In the genomic region with DNA sequence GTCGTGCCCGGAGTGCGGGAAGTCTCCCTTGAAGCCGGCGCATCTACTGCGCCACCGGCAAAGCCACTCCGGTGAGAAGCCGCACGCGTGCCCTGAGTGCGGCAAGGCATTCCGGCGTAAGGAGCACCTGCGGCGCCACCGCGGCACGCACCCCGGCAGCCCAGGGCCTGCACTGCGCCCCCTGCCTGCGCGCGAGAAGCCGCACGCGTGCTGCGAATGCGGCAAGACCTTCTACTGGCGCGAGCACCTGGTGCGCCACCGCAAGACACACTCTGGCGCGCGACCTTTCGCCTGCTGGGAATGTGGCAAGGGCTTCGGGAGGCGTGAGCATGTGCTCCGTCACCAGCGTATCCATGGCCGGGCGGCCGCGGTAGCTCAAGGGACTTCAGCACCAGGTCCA, we compare ENCODE assay signal across 11 mouse cellular contexts. TPM values are rescaled to one million over a fixed set of nuclear protein-coding genes. Genes with fewer than 3 reads are reported as not detected.
DNase-seq lines count a peak whose midpoint lies in the region; ATAC-seq lines count a peak whose summit lies in the region.
"Had no signal": no experiment of that assay in that cellular context is flagged by ENCODE, and none has a peak within 500 bp of the region (broad histone marks: within the 10 kb centered on the region; RNA-seq: fewer than 3 reads in every experiment).

No protein-coding gene starts in this region.

- 44% methylated on average over 45 of the region's 45 CpGs for WGBS in heart, embryonic 16.5 days
- 35% methylated on average over 45 of the region's 45 CpGs for WGBS in kidney, embryonic 15.5 days

- H3K36me3 ChIP-seq in heart, embryonic 16.5 days (ENCODE audit: control insufficient read depth, insufficient read depth) = peaks cover 31% of the 10 kb centered on the region
- peaks cover 56% of the 10 kb centered on the region for H3K36me3 ChIP-seq in kidney, embryonic 15.5 days

- no peak overlapping the region for H3K27ac ChIP-seq in heart, embryonic 16.5 days (ENCODE audit: low read length)
- no peak overlapping the region for H3K27ac ChIP-seq in kidney, embryonic 15.5 days
- H3K27ac ChIP-seq: midbrain, embryonic 12.5 days had no signal

- intact Hi-C loops in heart, postnatal 25 days (cut with DNase I) = no loop called here

- ATAC-seq in heart, embryonic 16.5 days (replicated peaks; ENCODE audit: extremely low read depth, insufficient read depth, low FRiP score) = 0 out of 2 replicates have a peak, but pooled peaks have one; percentile 16
- ATAC-seq in kidney, embryonic 15.5 days (replicated peaks; ENCODE audit: low FRiP score) = peak; percentile 26; the same call in 1 of the 2 replicates
- ATAC-seq: forebrain, embryonic 16.5 days; Patski had no signal

- H3K4me2 ChIP-seq in heart, embryonic 16.5 days (ENCODE audit: low read depth, low read length) = no peak overlapping the region
- H3K4me2 ChIP-seq in kidney, embryonic 15.5 days = peak overlapping the region; percentile 28; the same call in 1 of the 2 replicates
- H3K4me2 ChIP-seq: midbrain, embryonic 12.5 days had no signal

- H3K9me3 ChIP-seq in heart, embryonic 16.5 days (replicated peaks; ENCODE audit: control insufficient read depth, low read length) = no peaks in the 10 kb centered on the region
- no peaks in the 10 kb centered on the region for H3K9me3 ChIP-seq in kidney, embryonic 15.5 days (replicated peaks)
- H3K9me3 ChIP-seq: midbrain, embryonic 12.5 days had no signal

- no peak overlapping the region for H3K4me3 ChIP-seq in heart, embryonic 16.5 days (ENCODE audit: low read length)
- H3K4me3 ChIP-seq in kidney, embryonic 15.5 days (replicated peaks) = no peak overlapping the region
- H3K4me3 ChIP-seq: midbrain, embryonic 12.5 days had no signal

- 0 out of 2 replicates have a peak, but pooled peaks cover 4% of the 10 kb centered on the region for H3K4me1 ChIP-seq in heart, embryonic 16.5 days (ENCODE audit: control insufficient read depth, insufficient read depth, low read length)
- peaks cover 3% of the 10 kb centered on the region; the same call in 1 of the 2 replicates for H3K4me1 ChIP-seq in kidney, embryonic 15.5 days
- H3K4me1 ChIP-seq: midbrain, embryonic 12.5 days had no signal

- H3K27me3 ChIP-seq in heart, embryonic 16.5 days (ENCODE audit: control insufficient read depth, insufficient read depth, low read length) = no peaks in the 10 kb centered on the region
- H3K27me3 ChIP-seq in kidney, embryonic 15.5 days = no peaks in the 10 kb centered on the region
- H3K27me3 ChIP-seq: Patski had no signal

- H3K9ac ChIP-seq in heart, embryonic 16.5 days (ENCODE audit: low read length) = no peak overlapping the region
- H3K9ac ChIP-seq in kidney, embryonic 15.5 days = no peak overlapping the region
- H3K9ac ChIP-seq: midbrain, embryonic 12.5 days had no signal

- DNase-seq in heart, postnatal 25 days (ENCODE audit: low spot score) = no peak
- peak; percentile 84 for DNase-seq in ES-CJ7 (ENCODE audit: low read depth, low spot score)
- DNase-seq in ZHBTc4 (ENCODE audit: low read depth, low spot score) = peak; percentile 93
- DNase-seq in frontal cortex, adult 2 months (ENCODE audit: extremely low spot score in 1 of 2, low spot score in 1 of 2) = no peak
- DNase-seq in frontal cortex, postnatal 25 days (ENCODE audit: low spot score in 2 of 2) = no peak

RNA-seq across cellular contexts. Expression of gene Galp, which starts 7.3 kb away (rescaled TPM):
- not detected in 2 replicates for polyA plus RNA-seq in heart, embryonic 16.5 days (2015; fragmentation: Nextera tagmentation; extraction: Ambion mirVana)
- not detected for total RNA-seq in heart, postnatal 25 days (2021)
- not detected in 2 replicates for polyA plus RNA-seq in kidney, embryonic 15.5 days (2015; fragmentation: Nextera tagmentation; extraction: Ambion mirVana)
- not detected in 2 replicates for polyA plus RNA-seq in frontal cortex, adult 2 months (2012; rRNA removed)
- polyA plus RNA-seq: forebrain, embryonic 16.5 days; limb, embryonic 14.5 days; midbrain, embryonic 12.5 days; Patski had no signal

RNA-seq across cellular contexts. Expression of gene Zfp444, which starts 17.5 kb away (rescaled TPM):
- polyA plus RNA-seq in heart, embryonic 16.5 days (2015; fragmentation: Nextera tagmentation; extraction: Ambion mirVana) = 34.4 and 35.4 TPM in 2 replicates
- total RNA-seq in heart, postnatal 25 days (2021) = 10 to 100 TPM; 10.2 to 16.8 TPM
- 65.5 and 71.4 TPM in 2 replicates for polyA plus RNA-seq in kidney, embryonic 15.5 days (2015; fragmentation: Nextera tagmentation; extraction: Ambion mirVana)
- 49.2 and 50.3 TPM in 2 replicates for polyA plus RNA-seq in frontal cortex, adult 2 months (2012; rRNA removed)

RNA-seq across cellular contexts. Expression of gene Zscan5b, which starts 32.5 kb away (rescaled TPM):
- not detected in 2 replicates for polyA plus RNA-seq in heart, embryonic 16.5 days (2015; fragmentation: Nextera tagmentation; extraction: Ambion mirVana)
- not detected for total RNA-seq in heart, postnatal 25 days (2021)
- polyA plus RNA-seq in kidney, embryonic 15.5 days (2015; fragmentation: Nextera tagmentation; extraction: Ambion mirVana) = not detected in 2 replicates
- polyA plus RNA-seq in frontal cortex, adult 2 months (2012; rRNA removed) = not detected in 2 replicates
- polyA plus RNA-seq: forebrain, embryonic 16.5 days; limb, embryonic 14.5 days; midbrain, embryonic 12.5 days; Patski had no signal

RNA-seq across cellular contexts. Expression of gene Zfp787, which starts 33.7 kb away (rescaled TPM):
- 22.2 and 22.5 TPM in 2 replicates for polyA plus RNA-seq in heart, embryonic 16.5 days (2015; fragmentation: Nextera tagmentation; extraction: Ambion mirVana)
- 10 to 100 TPM; 29.8 to 33.1 TPM for total RNA-seq in heart, postnatal 25 days (2021)
- 30.7 and 31.9 TPM in 2 replicates for polyA plus RNA-seq in kidney, embryonic 15.5 days (2015; fragmentation: Nextera tagmentation; extraction: Ambion mirVana)
- 33.4 and 33.9 TPM in 2 replicates for polyA plus RNA-seq in frontal cortex, adult 2 months (2012; rRNA removed)

Comparison
In these comparisons a context has a peak if more than half of its experiments do, and no peak if none do; other contexts are left out.
1. DNase-seq: peak in ES-CJ7 (single experiment) and ZHBTc4 (single experiment); none in heart, postnatal 25 days (single experiment), frontal cortex, adult 2 months (0 of 2) and frontal cortex, postnatal 25 days (0 of 2).